Mouse (Mus musculus) intestine, embryonic 15.5 days (tissue): Measurements from ENCODE around the gene Eif4e2. TPM values are rescaled to one million over a fixed set of nuclear protein-coding genes. Genes with fewer than 3 reads are reported as not detected.

Experiments used
- ATAC-seq: fragments of 200-750 bp; cut with Nextera tagmentation; 2 replicates; pipeline ENCODE4 v1.8.0; 2017; ENCODE audit warnings: moderate TSS enrichment, moderate library complexity
- H3K27ac ChIP-seq: fragments of 300-500 bp; sonication (generic); 2 replicates; pipeline ENCODE4 v1.5.1; 2015; ENCODE audit warnings: mild to moderate bottlenecking, inconsistent platforms
- H3K27me3 ChIP-seq: fragments of 300-500 bp; sonication (generic); replicated peaks from 2 replicates; pipeline ENCODE4 v1.6.1; 2015; ENCODE audit warnings: inconsistent platforms
- H3K36me3 ChIP-seq: fragments of 300-500 bp; sonication (generic); 2 replicates; pipeline ENCODE4 v1.6.1; 2015; ENCODE audit warnings: inconsistent platforms
- H3K4me1 ChIP-seq: fragments of 300-500 bp; sonication (generic); replicated peaks from 2 replicates; pipeline ENCODE4 v1.6.1; 2015; ENCODE audit warnings: inconsistent platforms
- H3K4me2 ChIP-seq: fragments of 300-500 bp; sonication (generic); replicated peaks from 2 replicates; pipeline ENCODE4 v1.6.1; 2015; ENCODE audit warnings: mild to moderate bottlenecking, inconsistent platforms
- H3K4me3 ChIP-seq: fragments of 300-500 bp; sonication (generic); replicated peaks from 2 replicates; pipeline ENCODE4 v1.5.1; 2015; ENCODE audit warnings: inconsistent platforms
- H3K9ac ChIP-seq: fragments of 300-500 bp; sonication (generic); 2 replicates; pipeline ENCODE4 v1.6.1; 2015; ENCODE audit warnings: inconsistent platforms
- H3K9me3 ChIP-seq: fragments of 300-500 bp; sonication (generic); 2 replicates; pipeline ENCODE4 v1.6.1; 2016; ENCODE audit warnings: inconsistent platforms
- whole genome bisulfite sequencing: fragments of 180-500 bp; shearing (Covaris S2); methylation state at CpG from one replicate; pipeline ENCODE4 v1.1.7; 2015; 5-methylcytosine and 5-hydroxymethylcytosine counted together
- polyA plus RNA-seq: library from polyadenylated mRNA; unstranded; fragments of >200 nt; fragmentation: Nextera tagmentation; extraction: Ambion mirVana; gene quantifications from 2 replicates; pipeline ENCODE4 v1.2.1, GENCODE M21; 2015

The Eif4e2 gene
- 169 and 170 TPM in 2 replicates for polyA plus RNA-seq

- ATAC-seq, result peak; percentile 98
- peak within 1 kb of the TSS; percentile 67 for H3K4me2 ChIP-seq
- H3K27ac ChIP-seq, result peak within 1 kb of the TSS; percentile 99
- no peaks in the 10 kb centered on the region for H3K27me3 ChIP-seq
- no peaks in the 10 kb centered on the region for H3K36me3 ChIP-seq
- peaks cover 10% of the 10 kb centered on the region for H3K4me1 ChIP-seq
- no peaks in the 10 kb centered on the region for H3K9me3 ChIP-seq
- H3K9ac ChIP-seq, result peak within 1 kb of the TSS; percentile 98
- H3K4me3 ChIP-seq, result peak within 1 kb of the TSS; percentile 92
- under 1% methylated on average over 98 of the region's 99 CpGs for WGBS
These were observed at the start of gene Eif4e2 for GRCm38 (mm10) chr1:87213735-87214704. Gene Eif4e2 (plus strand): TSS chr1:87213914.

DNA sequence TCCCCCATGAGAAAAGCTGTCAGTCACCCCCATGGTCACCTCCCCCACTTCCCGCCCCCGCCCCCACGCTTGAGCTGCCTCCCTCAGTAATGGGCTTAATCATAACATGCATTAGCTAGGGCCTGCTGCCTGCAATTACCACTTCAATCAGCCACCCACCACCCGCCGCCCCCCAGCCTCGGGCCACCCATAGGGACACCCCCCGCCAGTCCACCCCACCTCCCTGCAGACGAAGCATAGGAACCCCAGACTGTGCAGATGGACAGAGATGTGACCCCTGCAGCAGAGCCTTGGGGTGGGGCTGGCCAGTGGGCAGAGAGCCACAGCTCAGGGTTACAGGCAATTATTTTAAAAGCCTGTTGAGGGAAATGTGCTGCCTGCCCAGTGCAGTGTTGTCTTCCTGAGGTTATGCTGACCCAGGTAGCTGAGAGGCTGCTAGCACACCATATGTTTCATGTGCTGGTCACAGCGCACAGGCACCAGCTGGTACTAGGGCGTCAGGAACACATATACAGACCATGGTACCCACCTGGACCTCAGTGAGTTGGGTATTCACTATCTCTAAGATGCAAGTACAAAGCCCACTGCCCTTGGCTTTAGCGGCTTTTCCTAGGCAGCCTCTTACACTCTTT, 49.4 kb upstream of the Eif4e2 start:
- Histone ChIP-seq H3K4me3 (no peak overlapping the region), H3K27me3 (peaks cover 25% of the 10 kb centered on the region), H3K27ac (no peak overlapping the region), H3K4me2 (no peak overlapping the region), H3K9ac (no peak overlapping the region), H3K9me3 (no peaks in the 10 kb centered on the region), H3K4me1 (no peaks in the 10 kb centered on the region), H3K36me3 (no peaks in the 10 kb centered on the region)
- no peak for ATAC-seq
- 21% methylated on average over 11 of the region's 11 CpGs for WGBS

DNA sequence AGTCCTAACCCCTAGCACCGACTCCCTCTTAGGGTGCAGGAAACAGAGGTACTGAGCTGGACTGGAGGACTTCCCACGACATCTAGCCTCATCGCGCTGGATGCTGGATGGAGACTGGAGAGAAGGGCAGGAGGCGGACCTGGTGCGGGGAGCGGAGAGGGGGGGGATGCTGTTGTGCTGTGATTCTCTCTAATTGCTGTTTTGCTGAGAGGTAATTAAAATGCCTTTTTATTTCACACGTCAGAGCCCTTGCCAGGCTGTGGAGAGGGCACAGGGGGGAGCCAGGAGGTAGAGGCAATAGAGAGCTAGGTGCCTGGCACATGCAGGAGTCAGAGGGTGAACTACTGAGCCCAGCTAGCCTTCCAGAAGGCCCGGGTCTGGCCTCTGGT, 48.9 kb upstream of the Eif4e2 start:
- H3K4me2 ChIP-seq, result no peak overlapping the region
- H3K27me3 ChIP-seq, result peaks cover 30% of the 10 kb centered on the region
- no peaks in the 10 kb centered on the region for H3K4me1 ChIP-seq
- no peaks in the 10 kb centered on the region for H3K9me3 ChIP-seq
- H3K4me3 ChIP-seq, result no peak overlapping the region
- WGBS, result 51% methylated on average over 9 of the region's 9 CpGs
- ATAC-seq, result no peak
- H3K27ac ChIP-seq, result no peak overlapping the region
- no peak overlapping the region for H3K9ac ChIP-seq
- H3K36me3 ChIP-seq, result no peaks in the 10 kb centered on the region

DNA sequence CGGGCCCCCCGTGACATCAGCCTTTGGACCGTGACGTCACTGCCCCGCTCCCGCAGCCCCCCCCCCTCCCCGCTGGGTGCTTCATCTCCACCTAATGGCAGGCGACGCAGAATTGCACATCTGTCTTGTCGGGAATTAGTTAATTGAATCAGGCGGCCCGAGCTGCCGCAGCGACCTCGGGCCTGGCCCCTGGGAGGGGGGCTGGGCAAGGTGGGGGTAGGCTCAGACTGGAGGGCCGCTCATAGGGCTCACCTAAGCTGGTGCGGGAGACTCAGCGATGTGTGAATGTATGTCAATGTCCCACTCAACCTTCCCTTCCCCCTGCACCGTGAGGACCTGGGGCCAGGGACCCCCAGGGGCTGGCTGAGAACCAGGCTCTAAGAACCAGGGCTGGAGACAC, 43.3 kb upstream of the Eif4e2 start:
- Histone ChIP-seq H3K4me1 (peaks cover 8% of the 10 kb centered on the region; the same call in 1 of the 2 replicates), H3K27me3 (peaks cover 45% of the 10 kb centered on the region), H3K9me3 (no peaks in the 10 kb centered on the region), H3K36me3 (no peaks in the 10 kb centered on the region), H3K4me2 (no peak overlapping the region), H3K4me3 (no peak overlapping the region), H3K27ac (no peak overlapping the region), H3K9ac (no peak overlapping the region)
- ATAC-seq, result no peak
- WGBS, result 8% methylated on average over 18 of the region's 19 CpGs

DNA sequence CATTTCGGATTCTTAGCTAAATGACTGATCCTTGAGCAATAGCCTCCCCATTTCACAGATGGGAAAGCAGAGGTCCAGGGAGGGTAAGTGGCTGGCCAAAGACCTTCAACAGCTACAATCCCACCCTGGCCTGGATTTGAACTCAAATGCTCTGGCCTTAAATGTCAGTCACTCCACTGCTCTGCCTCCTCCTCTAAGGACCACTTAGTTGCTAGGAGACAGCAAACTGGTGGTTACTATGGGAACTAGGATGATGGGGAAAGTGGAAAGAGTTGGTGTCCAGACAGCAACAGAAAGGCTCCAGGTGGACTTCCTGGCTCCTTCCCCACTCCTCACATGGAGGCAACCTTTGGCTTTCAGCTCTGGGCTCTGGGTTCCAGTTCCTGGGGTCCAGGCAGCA, 42.4 kb upstream of the Eif4e2 start:
- Histone ChIP-seq H3K36me3 (no peaks in the 10 kb centered on the region), H3K4me3 (no peak overlapping the region), H3K27ac (no peak overlapping the region), H3K9me3 (no peaks in the 10 kb centered on the region), H3K4me2 (no peak overlapping the region), H3K4me1 (peaks cover 14% of the 10 kb centered on the region), H3K27me3 (peaks cover 39% of the 10 kb centered on the region), H3K9ac (no peak overlapping the region)
- ATAC-seq, result no peak
- 88% methylated on average over 1 of the region's 1 CpGs for WGBS

DNA sequence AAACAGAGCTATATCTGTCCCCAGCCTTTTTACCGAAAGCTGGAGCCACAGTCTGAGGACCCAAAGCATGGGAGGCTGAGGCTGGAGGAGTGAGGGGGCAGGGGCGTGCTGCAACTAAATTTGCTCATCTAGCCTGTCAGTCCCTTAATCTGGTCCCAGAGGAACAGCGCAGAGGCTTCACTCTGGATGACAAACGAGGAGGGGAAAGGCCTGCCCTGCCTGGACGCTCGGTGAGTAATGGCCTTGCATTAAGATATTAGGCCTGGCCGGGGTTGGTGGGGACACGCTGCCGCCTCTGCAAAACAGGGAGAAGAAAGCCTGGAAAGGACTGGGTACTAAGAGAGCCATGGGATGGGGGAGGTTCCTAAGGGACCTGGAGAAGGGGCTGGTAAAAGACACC, 41.4 kb upstream of the Eif4e2 start:
- peaks cover 14% of the 10 kb centered on the region for H3K4me1 ChIP-seq
- no peak overlapping the region for H3K9ac ChIP-seq
- no peaks in the 10 kb centered on the region for H3K36me3 ChIP-seq
- no peaks in the 10 kb centered on the region for H3K9me3 ChIP-seq
- ATAC-seq, result no peak
- 43% methylated on average over 9 of the region's 9 CpGs for WGBS
- peaks cover 36% of the 10 kb centered on the region for H3K27me3 ChIP-seq
- no peak overlapping the region for H3K27ac ChIP-seq
- no peak overlapping the region for H3K4me2 ChIP-seq
- no peak overlapping the region for H3K4me3 ChIP-seq

GRCm38 (mm10) chr1:87174006-87174955, 39.4 kb upstream of the Eif4e2 start:
- Histone ChIP-seq H3K9ac (no peak overlapping the region), H3K4me2 (peak overlapping the region; percentile 15), H3K36me3 (no peaks in the 10 kb centered on the region), H3K27ac (no peak overlapping the region), H3K4me1 (peaks cover 14% of the 10 kb centered on the region), H3K27me3 (peaks cover 30% of the 10 kb centered on the region), H3K9me3 (no peaks in the 10 kb centered on the region), H3K4me3 (no peak overlapping the region)
- WGBS, result 25% methylated on average over 28 of the region's 28 CpGs
- peak; percentile 42; the same call in 1 of the 2 replicates for ATAC-seq

GRCm38 (mm10) chr1:87175852-87176292, 37.8 kb upstream of the Eif4e2 start:
- Histone ChIP-seq H3K9ac (no peak overlapping the region), H3K27me3 (peaks cover 16% of the 10 kb centered on the region), H3K4me1 (peaks cover 10% of the 10 kb centered on the region), H3K4me3 (no peak overlapping the region), H3K9me3 (no peaks in the 10 kb centered on the region), H3K4me2 (peak overlapping the region; percentile 7; the same call in 1 of the 2 replicates), H3K36me3 (no peaks in the 10 kb centered on the region), H3K27ac (no peak overlapping the region)
- WGBS, result 16% methylated on average over 11 of the region's 11 CpGs
- peak; percentile 86 for ATAC-seq

DNA sequence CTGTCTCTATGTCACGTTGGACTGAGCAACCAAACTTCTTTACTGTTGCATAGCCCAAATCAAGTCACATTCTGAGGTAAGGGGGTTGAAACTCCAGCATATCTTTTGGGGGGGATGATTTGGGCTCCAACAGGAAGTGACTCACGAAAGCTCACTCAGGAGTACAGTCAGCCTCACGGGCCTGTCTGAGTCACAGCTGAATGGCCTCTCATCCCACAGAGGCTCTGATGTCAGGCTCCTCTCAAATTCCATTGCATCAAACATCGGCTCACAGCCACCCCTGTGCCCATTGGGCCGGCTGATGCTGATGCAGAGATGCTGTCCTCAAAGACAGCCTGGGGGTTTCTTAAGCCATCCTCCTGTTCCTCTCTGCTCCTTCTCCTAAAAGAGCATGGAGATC, 32.8 kb upstream of the Eif4e2 start:
- Histone ChIP-seq H3K27me3 (peaks cover 40% of the 10 kb centered on the region), H3K4me2 (no peak overlapping the region), H3K4me1 (peaks cover 9% of the 10 kb centered on the region), H3K9ac (no peak overlapping the region), H3K4me3 (no peak overlapping the region), H3K36me3 (no peaks in the 10 kb centered on the region), H3K9me3 (no peaks in the 10 kb centered on the region), H3K27ac (no peak overlapping the region)
- no peak for ATAC-seq
- 37% methylated on average over 5 of the region's 5 CpGs for WGBS

- Histone ChIP-seq H3K4me2 (no peak within 1 kb of the TSS), H3K4me1 (peaks cover 12% of the 10 kb centered on the region), H3K9me3 (no peaks in the 10 kb centered on the region), H3K9ac (no peak within 1 kb of the TSS), H3K4me3 (no peak within 1 kb of the TSS), H3K27me3 (peaks cover 58% of the 10 kb centered on the region), H3K27ac (no peak within 1 kb of the TSS), H3K36me3 (no peaks in the 10 kb centered on the region)
- WGBS, result 49% methylated on average over 9 of the region's 9 CpGs
- ATAC-seq, result no peak
These were observed 30.7 kb upstream of the Eif4e2 start, which contains the start of gene Prss56 for GRCm38 (mm10) chr1:87183013-87183412. Gene Prss56 (plus strand): TSS chr1:87183313.

- Histone ChIP-seq H3K36me3 (no peaks in the 10 kb centered on the region), H3K27ac (no peak overlapping the region), H3K4me2 (peak overlapping the region; percentile 41; the same call in 1 of the 2 replicates), H3K4me1 (peaks cover 12% of the 10 kb centered on the region), H3K9ac (no peak overlapping the region), H3K9me3 (no peaks in the 10 kb centered on the region), H3K27me3 (peaks cover 58% of the 10 kb centered on the region), H3K4me3 (no peak overlapping the region)
- ATAC-seq, result no peak
- 35% methylated on average over 15 of the region's 15 CpGs for WGBS
These were observed 29.5 kb upstream of the Eif4e2 start for GRCm38 (mm10) chr1:87183998-87184750.
